Mouse (Mus musculus) heart, embryonic 12.5 days (tissue): ENCODE measurements around the gene Cep57l1. TPM values are rescaled to one million over a fixed set of nuclear protein-coding genes. Genes with fewer than 3 reads are reported as not detected.
"Not testable (repeated sequence)": the region's sequence is repeated elsewhere in the genome, so short reads cannot be mapped to it uniquely, and the experiment has no call there.

Source experiments
- ATAC-seq: fragments of 200-750 bp; cut with Nextera tagmentation; 2 replicates; pipeline ENCODE4 v1.8.0; 2017; ENCODE audit warnings: moderate TSS enrichment, moderate library complexity; ENCODE audit not compliant: insufficient number of reproducible peaks, low FRiP score
- H3K27ac ChIP-seq: fragments of 300-500 bp; sonication (generic); 2 replicates; pipeline ENCODE4 v1.5.1; 2016; ENCODE audit warnings: mild to moderate bottlenecking, moderate library complexity; ENCODE audit not compliant: poor library complexity, severe bottlenecking
- H3K27me3 ChIP-seq: fragments of 300-500 bp; sonication (generic); replicated peaks from 2 replicates; pipeline ENCODE4 v1.6.1; 2016; ENCODE audit warnings: mild to moderate bottlenecking, moderate library complexity
- H3K36me3 ChIP-seq: fragments of 300-500 bp; sonication (generic); 2 replicates; pipeline ENCODE4 v1.6.1; 2016; ENCODE audit warnings: mild to moderate bottlenecking, moderate library complexity
- H3K4me1 ChIP-seq: fragments of 300-500 bp; sonication (generic); replicated peaks from 2 replicates; pipeline ENCODE4 v1.6.1; 2016; ENCODE audit warnings: mild to moderate bottlenecking
- H3K4me2 ChIP-seq: fragments of 300-500 bp; sonication (generic); 2 replicates; pipeline ENCODE4 v1.6.1; 2016; ENCODE audit warnings: mild to moderate bottlenecking, moderate library complexity
- H3K4me3 ChIP-seq: fragments of 300-500 bp; sonication (generic); 2 replicates; pipeline ENCODE4 v1.5.1; 2016; ENCODE audit warnings: mild to moderate bottlenecking
- H3K9ac ChIP-seq: fragments of 300-500 bp; sonication (generic); 2 replicates; pipeline ENCODE4 v1.6.1; 2016; ENCODE audit warnings: mild to moderate bottlenecking, moderate library complexity
- H3K9me3 ChIP-seq: fragments of 300-500 bp; sonication (generic); replicated peaks from 2 replicates; pipeline ENCODE4 v1.6.1; 2016; ENCODE audit warnings: mild to moderate bottlenecking, moderate library complexity
- WGBS: fragments of 180-500 bp; shearing (Covaris S2); methylation state at CpG from one replicate; pipeline ENCODE4 v1.1.7; 2016; 5-methylcytosine and 5-hydroxymethylcytosine counted together
- polyA plus RNA-seq: library from polyadenylated mRNA; unstranded; fragments of >200 nt; fragmentation: Nextera tagmentation; extraction: Ambion mirVana; gene quantifications from 2 replicates; pipeline ENCODE4 v1.2.1, GENCODE M21; 2016

Cep57l1 gene
- polyA plus RNA-seq, 1 experiment from 2014 or later: 21.8 TPM

DNA sequence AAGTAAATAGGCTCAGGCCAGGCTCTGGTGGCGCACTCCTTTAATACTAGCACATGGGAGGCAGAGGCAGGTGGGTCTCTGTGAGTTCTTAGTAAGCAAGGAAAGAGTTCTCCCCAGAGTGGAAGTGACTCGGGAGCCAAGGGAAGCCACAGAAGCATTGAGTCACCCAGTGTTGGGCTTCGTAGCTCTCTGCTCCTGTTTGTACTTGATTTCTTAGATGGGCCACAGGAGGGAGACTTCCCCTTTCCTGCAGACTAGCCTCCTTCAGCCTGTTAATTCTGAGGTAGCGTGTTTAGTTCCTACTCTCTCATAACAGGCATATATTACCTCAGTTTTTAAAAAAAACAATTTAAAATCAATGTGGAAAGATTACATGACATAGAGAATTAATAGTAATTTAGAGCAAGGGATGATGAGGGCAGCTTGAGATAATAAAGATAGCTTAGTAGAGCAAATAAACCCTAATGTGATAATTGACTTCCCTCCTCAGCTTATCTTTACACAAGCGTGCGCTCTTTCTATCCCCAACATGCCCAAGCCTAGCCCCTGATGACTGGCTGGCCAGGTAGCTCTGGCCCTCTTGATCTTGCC is 16.9 kb upstream of the Cep57l1 start:
- H3K27me3 ChIP-seq: no peaks in the 10 kb centered on the region
- H3K4me2 ChIP-seq: no peak overlapping the region
- no peak overlapping the region for H3K4me3 ChIP-seq
- no peak for ATAC-seq
- H3K9ac ChIP-seq: no peak overlapping the region
- H3K4me1 ChIP-seq: peaks cover 22% of the 10 kb centered on the region
- H3K27ac ChIP-seq: no peak overlapping the region
- H3K9me3 ChIP-seq: no peaks in the 10 kb centered on the region
- H3K36me3 ChIP-seq: no peaks in the 10 kb centered on the region
- whole genome bisulfite sequencing: 77% methylated on average over 6 of the region's 6 CpGs

DNA sequence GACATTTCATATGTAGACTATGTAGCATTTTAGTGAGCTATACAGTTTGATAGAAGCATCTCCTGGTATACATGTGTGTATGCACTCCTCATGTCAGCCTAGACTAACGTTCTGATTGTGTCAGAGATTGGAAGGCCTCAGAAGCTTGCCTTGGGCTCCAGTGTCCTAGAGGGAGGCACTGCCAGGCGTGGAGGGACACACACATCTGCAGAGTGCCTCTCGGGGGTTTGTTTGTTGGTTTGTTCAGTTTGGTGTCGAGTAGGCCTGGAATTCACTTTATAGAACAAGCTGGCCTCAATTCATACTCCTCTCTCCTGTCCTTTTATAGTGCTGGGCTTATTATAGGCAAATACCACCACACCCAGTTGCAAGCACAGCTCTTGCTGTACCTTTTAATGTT is 16.3 kb upstream of the Cep57l1 start:
- no peak overlapping the region for H3K4me3 ChIP-seq
- H3K9ac ChIP-seq: no peak overlapping the region
- no peaks in the 10 kb centered on the region for H3K27me3 ChIP-seq
- H3K4me1 ChIP-seq: peaks cover 22% of the 10 kb centered on the region
- H3K9me3 ChIP-seq: no peaks in the 10 kb centered on the region
- ATAC-seq: no peak
- H3K4me2 ChIP-seq: no peak overlapping the region
- no peak overlapping the region for H3K27ac ChIP-seq
- H3K36me3 ChIP-seq: no peaks in the 10 kb centered on the region
- 91% methylated on average over 4 of the region's 4 CpGs for WGBS

- Histone ChIP-seq H3K36me3 (no peaks in the 10 kb centered on the region), H3K4me2 (no peak overlapping the region), H3K4me3 (no peak overlapping the region), H3K27me3 (no peaks in the 10 kb centered on the region), H3K9ac (no peak overlapping the region), H3K4me1 (peaks cover 22% of the 10 kb centered on the region), H3K27ac (no peak overlapping the region), H3K9me3 (no peaks in the 10 kb centered on the region)
- no peak for ATAC-seq
- WGBS: 84% methylated on average over 10 of the region's 10 CpGs
Measured at GRCm38 (mm10) chr10:41825041-41825440, 15.4 kb upstream of the Cep57l1 start.

- Histone ChIP-seq H3K27ac (no peak overlapping the region), H3K9me3 (no peaks in the 10 kb centered on the region), H3K9ac (no peak overlapping the region), H3K4me2 (no peak overlapping the region), H3K36me3 (no peaks in the 10 kb centered on the region), H3K4me1 (peaks cover 22% of the 10 kb centered on the region), H3K27me3 (no peaks in the 10 kb centered on the region), H3K4me3 (no peak overlapping the region)
- 31% methylated on average over 4 of the region's 4 CpGs for whole genome bisulfite sequencing
- ATAC-seq: no peak
Measured at GRCm38 (mm10) chr10:41823916-41824315, 14.2 kb upstream of the Cep57l1 start.

DNA sequence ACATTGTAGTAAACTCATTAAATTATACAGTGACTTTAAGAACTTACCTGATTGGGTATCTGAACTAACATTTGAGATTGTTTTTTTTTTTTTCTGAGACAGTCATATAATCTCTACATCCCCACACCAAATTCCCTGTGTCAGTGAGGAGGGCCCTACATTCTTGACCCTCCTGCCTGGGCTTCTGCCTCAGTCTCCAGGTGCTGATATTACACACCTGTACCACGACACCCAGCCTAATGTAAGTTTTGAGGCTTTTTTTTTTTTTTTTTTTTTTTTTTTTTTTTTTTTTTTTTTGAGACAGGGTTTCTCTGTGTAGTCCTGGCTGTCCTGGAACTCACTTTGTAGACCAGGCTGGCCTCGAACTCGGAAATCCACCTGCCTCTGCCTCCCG is 13.6 kb upstream of the Cep57l1 start:
- not testable (repeated sequence) for H3K4me2 ChIP-seq, H3K27me3 ChIP-seq, H3K4me3 ChIP-seq, H3K27ac ChIP-seq, H3K9me3 ChIP-seq, H3K36me3 ChIP-seq, H3K9ac ChIP-seq, ATAC-seq
- peaks cover 17% of the 10 kb centered on the region for H3K4me1 ChIP-seq
- 78% methylated on average over 4 of the region's 4 CpGs for WGBS

DNA sequence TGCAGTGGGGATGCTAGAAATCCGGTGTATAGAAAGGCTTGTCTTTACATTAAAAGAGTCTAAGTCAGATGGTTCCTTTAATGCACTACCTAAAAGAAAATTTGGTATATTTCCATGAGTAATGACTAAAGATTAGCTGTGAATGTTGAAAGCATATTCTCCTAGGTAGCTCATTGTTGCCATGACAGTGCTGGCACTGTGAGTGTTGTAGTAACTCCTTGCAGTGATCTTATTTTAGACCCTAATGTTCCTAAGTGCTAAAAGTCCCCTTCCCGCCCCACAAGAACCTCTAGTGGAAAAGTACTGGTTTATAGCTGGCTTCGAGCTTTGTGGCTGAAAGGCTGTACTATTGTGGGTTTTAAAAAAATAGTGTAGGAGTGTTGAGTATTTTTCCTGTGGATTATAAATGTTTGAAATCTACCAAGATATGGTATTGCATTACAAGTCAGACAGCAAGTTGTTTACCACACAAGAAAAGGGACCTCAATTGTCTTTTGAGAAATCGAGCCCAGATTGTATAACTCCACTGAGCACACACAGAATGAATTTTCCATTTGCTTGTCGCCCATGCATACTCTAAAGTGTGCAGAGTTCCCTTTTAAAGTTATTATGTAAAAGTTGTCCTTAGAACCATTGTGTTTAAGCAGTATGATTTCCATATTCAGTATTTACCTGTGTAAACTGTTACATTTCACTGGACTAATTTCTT is 13.1 kb upstream of the Cep57l1 start:
- Histone ChIP-seq H3K4me2 (no peak overlapping the region), H3K9ac (no peak overlapping the region)
- WGBS: 72% methylated on average over 5 of the region's 5 CpGs

GRCm38 (mm10) chr10:41821171-41821570 is 11.5 kb upstream of the Cep57l1 start:
- Histone ChIP-seq H3K9me3 (no peaks in the 10 kb centered on the region), H3K36me3 (no peaks in the 10 kb centered on the region), H3K9ac (no peak overlapping the region), H3K27me3 (no peaks in the 10 kb centered on the region), H3K4me1 (peaks cover 13% of the 10 kb centered on the region), H3K4me2 (no peak overlapping the region), H3K27ac (no peak overlapping the region), H3K4me3 (no peak overlapping the region)
- ATAC-seq: no peak
- WGBS: 89% methylated on average over 6 of the region's 6 CpGs

More for the DNA sequence above, 13.1 kb upstream of the Cep57l1 start:
- Histone ChIP-seq H3K36me3 (no peaks in the 10 kb centered on the region), H3K27me3 (no peaks in the 10 kb centered on the region), H3K4me3 (no peak overlapping the region), H3K9me3 (no peaks in the 10 kb centered on the region), H3K27ac (no peak overlapping the region), H3K4me1 (peaks cover 13% of the 10 kb centered on the region)
- no peak for ATAC-seq

GRCm38 (mm10) chr10:41820401-41820800 is 10.7 kb upstream of the Cep57l1 start:
- Histone ChIP-seq H3K9me3 (no peaks in the 10 kb centered on the region), H3K4me3 (no peak overlapping the region), H3K36me3 (no peaks in the 10 kb centered on the region), H3K9ac (no peak overlapping the region), H3K27me3 (no peaks in the 10 kb centered on the region), H3K4me2 (no peak overlapping the region), H3K4me1 (peaks cover 13% of the 10 kb centered on the region), H3K27ac (no peak overlapping the region)
- WGBS: 90% methylated on average over 5 of the region's 5 CpGs
- ATAC-seq: no peak

- no peak overlapping the region for H3K4me2 ChIP-seq
- 72% methylated on average over 3 of the region's 3 CpGs for WGBS
- H3K9ac ChIP-seq: no peak overlapping the region
- H3K4me3 ChIP-seq: no peak overlapping the region
- H3K27me3 ChIP-seq: no peaks in the 10 kb centered on the region
- H3K36me3 ChIP-seq: no peaks in the 10 kb centered on the region
- H3K27ac ChIP-seq: no peak overlapping the region
- no peaks in the 10 kb centered on the region for H3K9me3 ChIP-seq
- no peak for ATAC-seq
- peaks cover 16% of the 10 kb centered on the region for H3K4me1 ChIP-seq
Measured at GRCm38 (mm10) chr10:41819307-41819706, 9.6 kb upstream of the Cep57l1 start.

- not testable (repeated sequence) for H3K9ac ChIP-seq, H3K4me2 ChIP-seq, H3K27ac ChIP-seq, H3K27me3 ChIP-seq, H3K4me3 ChIP-seq, ATAC-seq, H3K9me3 ChIP-seq, H3K36me3 ChIP-seq
- H3K4me1 ChIP-seq: peaks cover 17% of the 10 kb centered on the region
- 84% methylated on average over 6 of the region's 6 CpGs for WGBS
Measured at GRCm38 (mm10) chr10:41818733-41819070, 9.0 kb upstream of the Cep57l1 start.

GRCm38 (mm10) chr10:41818036-41818732 is 8.5 kb upstream of the Cep57l1 start:
- H3K27me3 ChIP-seq: no peaks in the 10 kb centered on the region
- no peaks in the 10 kb centered on the region for H3K36me3 ChIP-seq
- H3K9ac ChIP-seq: no peak overlapping the region
- peaks cover 22% of the 10 kb centered on the region for H3K4me1 ChIP-seq
- WGBS: 83% methylated on average over 8 of the region's 8 CpGs
- no peak overlapping the region for H3K4me2 ChIP-seq
- H3K27ac ChIP-seq: no peak overlapping the region
- H3K4me3 ChIP-seq: no peak overlapping the region
- H3K9me3 ChIP-seq: no peaks in the 10 kb centered on the region
- no peak for ATAC-seq
